Mouse (Mus musculus) E14TG2a.4 (cell line): Measurements from ENCODE around the gene Nelfa.

Experiments used
- CTCF ChIP-seq: conservative IDR thresholded peaks from 2 replicates; pipeline ENCODE4 v1.5.1; 2014; ENCODE audit warnings: low read length
- NANOG ChIP-seq: IDR thresholded peaks from 2 replicates; pipeline ENCODE4 v1.6.1; 2014; ENCODE audit warnings: borderline replicate concordance, low read length, mixed read lengths

DNA sequence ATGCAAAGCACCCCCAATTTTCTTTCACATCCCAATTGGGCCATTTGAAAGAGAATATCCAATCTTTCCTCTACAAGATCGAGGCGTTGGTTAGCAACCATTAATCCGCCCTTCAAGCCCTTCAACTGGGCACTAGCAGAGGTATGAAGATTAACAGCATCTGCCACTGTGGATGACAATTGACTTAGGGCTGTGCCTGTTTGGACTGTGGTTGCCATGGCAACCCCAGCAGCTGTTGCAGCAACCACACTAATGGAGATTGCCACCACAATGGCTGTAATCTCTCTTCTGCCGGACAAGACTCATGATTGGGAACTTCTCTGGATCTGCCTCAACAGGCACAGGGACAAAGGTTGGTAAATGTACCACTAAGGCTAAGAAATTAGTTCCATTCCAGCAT lies 12.1 kb upstream of the Nelfa start:
- TF ChIP-seq CTCF (no peak), NANOG (no peak)
